Mouse (Mus musculus) heart, embryonic 10.5 days (tissue): Measurements from ENCODE around the gene Hcar2. TPM values are rescaled to one million over a fixed set of nuclear protein-coding genes. Genes with fewer than 3 reads are reported as not detected.

Experiments
- DNase-seq: peaks from one replicate; pipeline ENCODE4 v3.0.0-alpha.2; 2017; ENCODE audit warnings: low spot score
- H3K27ac ChIP-seq: fragments of 300-500 bp; sonication (generic); 2 replicates; pipeline ENCODE4 v1.5.1; 2016; ENCODE audit warnings: mild to moderate bottlenecking
- H3K27me3 ChIP-seq: fragments of 300-500 bp; sonication (generic); 2 replicates; pipeline ENCODE4 v1.6.1; 2016; ENCODE audit warnings: mild to moderate bottlenecking; ENCODE audit not compliant: poor library complexity, insufficient read depth, severe bottlenecking
- H3K36me3 ChIP-seq: fragments of 300-500 bp; sonication (generic); 2 replicates; pipeline ENCODE4 v1.6.1; 2016; ENCODE audit warnings: mild to moderate bottlenecking, moderate library complexity
- H3K4me1 ChIP-seq: fragments of 300-500 bp; sonication (generic); 2 replicates; pipeline ENCODE4 v1.6.1; 2016; ENCODE audit warnings: mild to moderate bottlenecking
- H3K4me3 ChIP-seq: fragments of 300-500 bp; sonication (generic); 2 replicates; pipeline ENCODE4 v1.5.1; 2016; ENCODE audit warnings: mild to moderate bottlenecking, moderate library complexity
- H3K9me3 ChIP-seq: fragments of 300-500 bp; sonication (generic); 2 replicates; pipeline ENCODE4 v1.6.1; 2016; ENCODE audit warnings: mild to moderate bottlenecking, moderate library complexity
- WGBS: fragments of 180-500 bp; shearing (Covaris S2); methylation state at CpG from one replicate; pipeline ENCODE4 v1.1.7; 2016; 5-methylcytosine and 5-hydroxymethylcytosine counted together
- polyA plus RNA-seq: library from polyadenylated mRNA; unstranded; fragments of >200 nt; fragmentation: Nextera tagmentation; extraction: Ambion mirVana; gene quantifications from 2 replicates; pipeline ENCODE4 v1.2.1, GENCODE M21; 2016

The Hcar2 gene
- polyA plus RNA-seq: not detected in 2 replicates

DNA sequence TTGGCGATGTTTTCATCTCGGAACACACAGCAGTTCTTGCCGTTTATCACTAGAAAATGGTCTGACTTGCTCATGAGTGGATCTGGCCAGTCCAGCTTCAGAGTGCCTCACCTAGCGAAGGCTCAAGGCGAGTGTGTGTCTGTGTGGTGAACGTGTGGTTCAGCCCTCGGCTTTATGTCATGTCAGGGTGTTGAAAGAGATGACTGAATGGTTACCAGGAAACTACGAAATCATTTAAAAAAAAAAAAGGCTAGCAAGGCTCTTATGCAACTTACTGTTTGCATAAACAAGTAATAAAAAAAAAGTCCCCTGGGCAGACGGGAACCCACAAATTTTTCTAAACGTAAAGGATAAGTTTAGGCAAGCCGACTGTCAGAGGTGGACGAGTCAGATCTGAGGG lies at the start of gene Hcar2:
Gene Hcar2, minus strand, starts transcription at position 135 of the 400 bp plus-strand sequence.
- Histone ChIP-seq H3K9me3 (no peaks in the 10 kb centered on the region), H3K27ac (no peak within 1 kb of the TSS), H3K4me1 (no peaks in the 10 kb centered on the region), H3K27me3 (no peaks in the 10 kb centered on the region), H3K36me3 (no peaks in the 10 kb centered on the region), H3K4me3 (no peak within 1 kb of the TSS)
- no peak for DNase-seq
- 84% methylated on average over 12 of the region's 12 CpGs for WGBS

DNA sequence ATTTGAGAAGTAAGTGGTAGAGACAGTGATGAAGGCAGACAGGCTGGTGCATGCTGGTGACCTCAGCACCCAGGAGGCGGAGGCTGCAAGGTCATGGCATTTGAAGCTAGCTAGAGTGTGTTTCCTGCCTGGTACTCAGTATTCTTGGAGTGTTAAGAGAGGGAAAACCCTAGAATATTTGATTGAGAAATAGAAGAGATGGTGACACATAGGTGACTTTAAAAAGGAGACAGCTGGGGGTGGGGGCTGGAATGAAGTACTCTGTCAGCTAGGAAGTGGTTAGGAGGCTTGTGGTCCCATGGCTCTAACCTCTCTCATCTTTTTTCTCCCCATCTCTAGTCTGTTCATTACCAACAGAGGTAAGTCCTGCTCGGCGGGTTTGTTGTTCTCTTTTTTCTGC lies 49.6 kb upstream of the Hcar2 start:
- no peak for DNase-seq
- no peaks in the 10 kb centered on the region for H3K9me3 ChIP-seq
- peaks cover 93% of the 10 kb centered on the region for H3K36me3 ChIP-seq
- H3K27ac ChIP-seq: no peak overlapping the region
- H3K27me3 ChIP-seq: no peaks in the 10 kb centered on the region
- peaks cover 11% of the 10 kb centered on the region; the same call in 1 of the 2 replicates for H3K4me1 ChIP-seq
- H3K4me3 ChIP-seq: no peak overlapping the region
- WGBS: 90% methylated on average over 3 of the region's 3 CpGs

DNA sequence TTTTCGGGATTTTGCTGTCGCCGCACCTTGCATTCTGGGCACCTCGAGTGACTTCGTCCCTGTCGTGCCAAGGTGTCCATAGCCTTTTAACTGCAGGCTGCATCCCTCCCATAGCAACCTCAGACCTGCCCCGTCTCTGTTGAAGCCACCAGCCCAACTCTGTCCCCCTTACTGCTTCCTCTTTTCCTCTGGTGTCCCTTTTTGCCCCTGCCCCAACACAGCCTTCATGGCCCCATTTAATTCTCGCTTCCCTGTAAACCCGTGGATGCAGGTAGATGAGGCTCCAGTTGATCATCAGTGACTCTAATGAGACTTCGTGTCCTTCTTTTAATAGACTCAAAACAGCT lies 42.3 kb upstream of the Hcar2 start:
- Histone ChIP-seq H3K36me3 (peaks cover 43% of the 10 kb centered on the region), H3K4me3 (peak overlapping the region; percentile 97), H3K27ac (peak overlapping the region; percentile 97), H3K9me3 (no peaks in the 10 kb centered on the region), H3K27me3 (no peaks in the 10 kb centered on the region), H3K4me1 (peaks cover 15% of the 10 kb centered on the region)
- no peak for DNase-seq
- WGBS: 5% methylated on average over 10 of the region's 10 CpGs

DNA sequence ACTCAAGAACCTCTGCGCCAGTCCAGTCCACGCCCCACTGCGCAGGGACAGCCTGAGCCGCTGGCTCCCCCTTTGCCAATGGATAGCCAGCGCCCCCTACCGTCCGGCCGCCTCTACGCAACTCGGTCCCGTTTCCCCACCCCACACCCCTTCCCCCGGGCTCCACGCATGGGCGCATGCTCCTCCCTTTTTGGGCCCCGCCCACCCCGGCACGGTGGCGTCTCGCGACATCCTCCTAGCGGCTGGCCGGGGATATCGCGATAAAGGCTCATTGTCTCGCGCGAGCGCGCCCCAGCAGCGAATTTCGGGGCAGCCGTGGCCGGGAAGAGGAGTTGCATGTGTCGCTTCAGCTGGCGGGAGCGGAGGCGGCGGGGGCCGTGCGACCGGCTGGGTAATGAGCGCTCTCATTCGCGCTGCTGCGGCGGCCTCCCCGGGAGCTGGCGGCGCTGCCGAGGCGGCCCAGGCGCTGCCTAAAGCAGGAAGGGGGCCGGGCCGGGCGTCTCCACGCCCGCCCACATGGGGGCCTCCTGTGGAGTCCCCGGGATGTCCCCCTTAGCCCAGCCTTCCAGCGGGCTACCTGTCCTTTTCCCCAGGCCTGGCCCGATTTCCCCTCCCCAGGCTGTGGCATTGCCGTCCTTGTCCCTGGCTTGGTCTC lies 41.8 kb upstream of the Hcar2 start, which contains the start of gene Denr:
Gene Denr, plus strand, starts transcription at position 200 of the 655 bp plus-strand sequence.
- peaks cover 38% of the 10 kb centered on the region for H3K36me3 ChIP-seq
- peak within 1 kb of the TSS; percentile 97 for H3K4me3 ChIP-seq
- no peaks in the 10 kb centered on the region for H3K9me3 ChIP-seq
- 0% methylated on average over 61 of the region's 61 CpGs for WGBS
- peaks cover 15% of the 10 kb centered on the region for H3K4me1 ChIP-seq
- no peaks in the 10 kb centered on the region for H3K27me3 ChIP-seq
- H3K27ac ChIP-seq: peak within 1 kb of the TSS; percentile 97
- DNase-seq: peak; percentile 99

DNA sequence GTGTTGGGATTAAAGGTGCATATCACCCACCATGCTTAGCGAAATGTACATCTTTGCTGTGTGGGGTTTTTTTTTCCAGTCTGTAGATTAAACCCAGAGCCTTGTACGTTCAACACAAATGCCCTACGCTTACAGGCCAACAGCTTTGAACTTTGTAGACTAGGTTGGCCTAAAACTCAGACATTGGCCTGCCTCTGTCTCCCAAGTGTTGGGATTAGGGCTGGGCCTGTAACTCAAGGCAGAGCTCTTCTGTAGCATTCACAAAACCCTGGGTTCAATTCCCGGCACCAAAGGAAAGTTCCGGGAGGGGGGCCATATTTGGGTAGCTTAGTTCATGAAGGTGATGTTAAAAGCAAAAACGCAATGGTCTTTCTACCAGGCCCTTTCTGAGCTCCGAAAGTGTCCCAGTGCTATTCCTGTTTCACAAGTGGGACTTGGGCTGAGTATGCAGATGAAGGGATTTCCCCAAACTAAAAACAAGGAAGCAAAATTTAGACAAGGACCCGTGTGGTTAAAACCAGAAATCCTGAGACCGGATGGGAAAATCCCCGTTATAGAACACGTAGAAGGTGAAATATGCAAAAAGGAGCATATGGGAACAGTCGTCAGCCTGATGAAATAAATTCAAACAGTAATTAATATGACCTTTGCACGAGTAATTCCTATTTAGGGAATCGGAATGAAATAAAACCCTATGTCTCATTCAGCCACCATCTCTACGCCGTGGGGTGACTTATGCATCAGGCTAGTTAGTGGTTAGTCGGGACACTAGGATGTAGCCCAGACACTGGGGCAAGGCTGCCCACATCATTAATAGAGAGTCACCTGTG lies 41.1 kb upstream of the Hcar2 start:
- H3K27ac ChIP-seq: peak overlapping the region; percentile 97; the same call in 1 of the 2 replicates
- H3K9me3 ChIP-seq: no peaks in the 10 kb centered on the region
- peaks cover 31% of the 10 kb centered on the region for H3K36me3 ChIP-seq
- H3K4me1 ChIP-seq: peaks cover 15% of the 10 kb centered on the region
- H3K27me3 ChIP-seq: no peaks in the 10 kb centered on the region
- peak overlapping the region; percentile 97; the same call in 1 of the 2 replicates for H3K4me3 ChIP-seq
- 74% methylated on average over 17 of the region's 17 CpGs for WGBS
- no peak for DNase-seq

DNA sequence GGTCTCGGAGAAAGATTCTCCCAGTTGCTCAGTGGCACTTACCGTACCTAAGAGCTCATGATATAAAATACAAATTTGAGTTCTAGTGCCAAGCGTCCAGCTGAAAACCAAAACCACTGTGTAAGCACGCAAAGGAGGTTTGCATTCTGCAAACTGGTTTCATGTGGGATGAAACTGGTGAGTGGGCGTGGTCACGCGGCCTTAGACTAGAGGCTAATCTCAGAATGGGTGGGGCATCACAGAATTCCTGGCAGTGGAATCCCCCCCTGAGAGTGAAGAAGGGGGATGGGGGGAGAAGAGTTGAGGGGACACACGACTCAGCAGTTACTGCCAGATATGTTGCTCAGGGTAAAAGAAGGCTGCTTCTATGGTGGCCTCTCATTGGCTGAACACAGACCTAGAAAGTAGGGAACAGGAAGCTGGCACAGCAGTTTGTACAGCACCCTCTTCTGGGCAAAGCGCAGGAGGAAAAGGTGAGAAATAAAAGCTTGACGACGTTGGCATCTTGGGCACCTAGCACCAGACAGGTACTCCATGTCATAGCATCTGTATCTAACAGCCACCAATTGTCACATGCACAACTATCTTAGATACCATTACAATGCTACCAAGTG lies 38.9 kb upstream of the Hcar2 start:
- H3K9me3 ChIP-seq: no peaks in the 10 kb centered on the region
- no peaks in the 10 kb centered on the region for H3K27me3 ChIP-seq
- H3K27ac ChIP-seq: no peak overlapping the region
- peaks cover 15% of the 10 kb centered on the region for H3K4me1 ChIP-seq
- DNase-seq: no peak
- H3K4me3 ChIP-seq: no peak overlapping the region
- H3K36me3 ChIP-seq: peaks cover 10% of the 10 kb centered on the region
- 67% methylated on average over 11 of the region's 11 CpGs for WGBS

DNA sequence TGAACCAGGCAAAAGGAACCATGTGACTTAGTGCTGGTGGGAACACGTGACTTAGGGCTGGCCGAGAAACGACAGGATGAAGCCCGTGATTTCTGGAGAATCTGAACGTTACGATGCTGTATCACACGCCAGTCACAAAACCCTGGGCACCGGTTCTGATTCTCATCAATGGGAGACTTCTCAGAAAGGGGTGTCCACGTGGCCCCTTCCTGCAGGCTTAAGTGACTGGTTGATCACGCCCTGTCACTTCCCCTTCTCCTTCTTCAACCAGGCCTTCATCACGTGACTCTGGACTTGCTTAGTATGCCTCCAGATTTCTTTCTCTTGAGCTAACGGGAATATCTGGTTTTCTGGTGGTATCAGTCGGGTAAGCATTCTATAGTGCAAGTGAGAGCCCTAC lies 32.1 kb upstream of the Hcar2 start:
- H3K4me1 ChIP-seq: no peaks in the 10 kb centered on the region
- no peaks in the 10 kb centered on the region for H3K27me3 ChIP-seq
- DNase-seq: no peak
- H3K9me3 ChIP-seq: no peaks in the 10 kb centered on the region
- no peak overlapping the region for H3K27ac ChIP-seq
- no peak overlapping the region for H3K4me3 ChIP-seq
- 81% methylated on average over 13 of the region's 13 CpGs for WGBS
- no peaks in the 10 kb centered on the region for H3K36me3 ChIP-seq

DNA sequence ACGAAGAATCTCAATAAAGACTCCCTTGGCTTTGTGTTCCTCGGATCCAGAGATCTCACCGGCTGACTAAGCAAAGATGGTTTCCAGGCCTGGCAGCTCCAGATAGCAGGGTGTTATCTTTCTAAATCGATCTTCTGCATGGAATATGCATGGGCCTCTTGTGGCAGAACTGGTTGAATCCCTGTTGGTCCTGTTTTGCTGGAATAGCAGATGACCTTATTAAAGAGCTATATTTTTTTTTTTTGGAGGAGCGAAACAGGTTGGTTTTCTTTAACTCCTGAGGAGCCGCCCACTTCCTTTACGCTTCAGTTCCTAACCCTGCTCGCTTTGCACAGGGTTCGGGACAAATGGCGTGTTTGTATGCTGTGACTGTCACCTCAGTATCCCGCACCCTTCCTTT lies 31.1 kb upstream of the Hcar2 start:
- 74% methylated on average over 11 of the region's 11 CpGs for WGBS
- DNase-seq: no peak
- H3K4me3 ChIP-seq: no peak overlapping the region

DNA sequence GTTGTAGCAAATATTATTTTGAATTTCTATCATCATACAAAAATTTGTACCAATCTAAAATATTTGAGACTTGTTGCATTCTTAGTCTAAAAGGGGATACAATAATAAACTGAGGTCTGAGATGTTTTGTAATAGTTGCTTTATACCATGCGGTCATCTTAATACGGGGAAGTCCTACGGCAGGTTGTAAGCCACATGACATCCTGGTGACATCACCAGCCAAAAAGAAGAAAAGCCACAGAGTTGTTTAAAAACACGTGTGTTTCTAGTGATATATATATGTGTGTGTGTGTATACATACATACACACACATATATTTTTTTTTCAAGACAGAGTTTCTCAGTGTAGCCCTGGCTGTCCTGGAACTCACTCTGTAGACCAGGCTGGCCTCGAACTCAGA lies 28.2 kb upstream of the Hcar2 start:
- no peak overlapping the region for H3K4me3 ChIP-seq
- no peaks in the 10 kb centered on the region for H3K27me3 ChIP-seq
- DNase-seq: no peak
- no peaks in the 10 kb centered on the region for H3K4me1 ChIP-seq
- H3K27ac ChIP-seq: no peak overlapping the region
- H3K9me3 ChIP-seq: no peaks in the 10 kb centered on the region
- H3K36me3 ChIP-seq: no peaks in the 10 kb centered on the region
- WGBS: 91% methylated on average over 5 of the region's 5 CpGs

More for the DNA sequence above, 31.1 kb upstream of the Hcar2 start:
- Histone ChIP-seq H3K27me3 (no peaks in the 10 kb centered on the region), H3K4me1 (no peaks in the 10 kb centered on the region), H3K36me3 (no peaks in the 10 kb centered on the region), H3K9me3 (no peaks in the 10 kb centered on the region), H3K27ac (no peak overlapping the region)

DNA sequence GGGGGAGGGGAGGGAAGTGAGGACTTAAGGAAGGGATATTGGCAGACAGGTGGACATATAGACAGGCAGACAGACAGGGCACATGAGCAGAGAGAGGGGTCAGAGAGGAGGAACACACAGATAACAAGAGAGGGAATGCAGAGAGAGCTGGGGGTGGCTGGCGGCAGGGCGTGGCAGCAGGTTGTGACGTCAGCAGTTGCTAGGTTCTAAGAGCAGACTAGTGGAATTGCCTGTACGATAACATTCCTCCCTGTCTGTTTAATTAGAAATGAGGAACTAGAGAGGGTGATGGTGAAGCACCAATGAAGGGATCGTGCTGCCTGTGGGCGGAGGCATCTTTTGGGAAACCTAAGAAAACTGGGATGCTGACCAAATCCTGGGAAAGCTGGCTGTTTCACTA lies 26.4 kb upstream of the Hcar2 start:
- H3K36me3 ChIP-seq: no peaks in the 10 kb centered on the region
- no peak overlapping the region for H3K4me3 ChIP-seq
- 37% methylated on average over 6 of the region's 6 CpGs for WGBS
- H3K4me1 ChIP-seq: no peaks in the 10 kb centered on the region
- H3K27me3 ChIP-seq: no peaks in the 10 kb centered on the region
- no peak for DNase-seq
- H3K27ac ChIP-seq: no peak overlapping the region
- no peaks in the 10 kb centered on the region for H3K9me3 ChIP-seq

DNA sequence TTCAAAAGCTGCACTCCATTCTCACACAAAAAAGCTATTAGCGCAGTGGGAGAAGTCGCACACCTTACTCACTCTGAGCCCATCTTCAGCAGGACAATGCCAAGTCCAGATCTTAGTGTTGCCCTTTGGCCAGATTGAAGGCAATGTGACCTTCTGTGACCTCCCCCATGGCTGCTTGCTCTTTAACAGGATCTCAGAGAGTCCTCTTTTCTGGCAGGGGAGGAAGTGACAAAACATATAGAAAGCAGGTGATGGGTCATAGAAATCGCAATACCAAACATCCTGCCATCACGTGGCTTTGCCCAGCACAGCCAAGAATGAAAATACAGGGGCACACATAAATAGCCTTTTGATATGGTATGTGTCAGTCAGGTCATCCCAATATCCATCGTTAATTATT lies 25.7 kb upstream of the Hcar2 start:
- H3K4me1 ChIP-seq: no peaks in the 10 kb centered on the region
- no peaks in the 10 kb centered on the region for H3K9me3 ChIP-seq
- no peak for DNase-seq
- WGBS: 76% methylated on average over 5 of the region's 5 CpGs
- H3K4me3 ChIP-seq: no peak overlapping the region
- H3K27ac ChIP-seq: no peak overlapping the region
- H3K36me3 ChIP-seq: no peaks in the 10 kb centered on the region
- H3K27me3 ChIP-seq: no peaks in the 10 kb centered on the region

DNA sequence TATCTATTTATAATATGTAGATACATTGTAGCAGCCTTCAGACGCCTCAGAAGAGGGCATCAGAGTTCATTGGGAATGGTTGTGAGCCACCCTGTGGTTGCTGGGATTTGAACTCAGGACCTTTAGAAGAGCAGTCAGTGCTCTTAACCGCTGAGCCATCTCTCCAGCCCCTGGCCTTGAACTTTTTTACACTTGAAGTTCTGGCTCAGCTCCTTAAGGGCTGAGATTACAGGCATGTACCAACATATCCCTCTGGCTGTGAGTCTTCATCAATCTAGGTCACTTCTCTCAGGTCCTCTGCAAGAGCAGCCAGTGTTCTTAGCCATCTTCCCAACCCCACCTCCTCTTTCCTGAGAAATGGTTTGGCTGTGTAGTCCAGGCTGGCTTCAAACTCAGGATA lies 25.0 kb upstream of the Hcar2 start:
- Histone ChIP-seq H3K36me3 (no peaks in the 10 kb centered on the region), H3K9me3 (no peaks in the 10 kb centered on the region), H3K27me3 (no peaks in the 10 kb centered on the region), H3K4me3 (no peak overlapping the region), H3K4me1 (no peaks in the 10 kb centered on the region), H3K27ac (no peak overlapping the region)
- 68% methylated on average over 2 of the region's 2 CpGs for WGBS
- DNase-seq: no peak

DNA sequence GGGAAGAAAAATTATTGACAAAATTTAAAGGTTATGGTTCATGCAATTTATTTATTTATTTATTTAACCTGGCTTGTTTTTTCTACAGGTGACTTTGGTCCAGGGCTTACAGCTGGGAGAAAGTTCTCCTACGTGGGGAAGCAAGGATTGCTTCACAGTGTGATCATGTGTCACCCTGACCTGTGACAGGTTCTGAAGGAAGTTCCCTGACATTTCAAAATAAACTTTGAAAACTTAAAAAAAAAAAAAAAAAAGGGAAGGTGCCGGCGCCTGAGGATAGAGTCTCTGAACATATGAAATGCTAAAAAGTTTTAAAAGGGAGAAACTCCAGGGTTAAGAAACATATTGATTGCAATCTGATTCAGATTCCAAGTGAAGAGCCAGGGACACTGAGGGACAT lies 21.1 kb upstream of the Hcar2 start:
- no peak overlapping the region for H3K27ac ChIP-seq
- no peaks in the 10 kb centered on the region; the same call in 1 of the 2 replicates for H3K27me3 ChIP-seq
- WGBS: 76% methylated on average over 3 of the region's 3 CpGs
- DNase-seq: no peak
- no peaks in the 10 kb centered on the region for H3K36me3 ChIP-seq
- no peak overlapping the region for H3K4me3 ChIP-seq
- H3K4me1 ChIP-seq: no peaks in the 10 kb centered on the region; the same call in 1 of the 2 replicates
- H3K9me3 ChIP-seq: no peaks in the 10 kb centered on the region
